Mouse (Mus musculus) embryonic facial prominence, embryonic 10.5 days (tissue): ENCODE measurements around the gene Mical3. TPM values are rescaled to one million over a fixed set of nuclear protein-coding genes. Genes with fewer than 3 reads are reported as not detected.

Experiments
- DNase-seq: peaks from one replicate; pipeline ENCODE4 v3.0.0-alpha.2; 2017; ENCODE audit warnings: low spot score
- H3K27ac ChIP-seq: fragments of 300-500 bp; sonication (generic); replicated peaks from 2 replicates; pipeline ENCODE4 v1.5.1; 2016; ENCODE audit warnings: mild to moderate bottlenecking
- H3K27me3 ChIP-seq: fragments of 300-500 bp; sonication (generic); replicated peaks from 2 replicates; pipeline ENCODE4 v1.6.1; 2016; ENCODE audit warnings: low read depth, mild to moderate bottlenecking; ENCODE audit not compliant: poor library complexity, severe bottlenecking
- H3K36me3 ChIP-seq: fragments of 300-500 bp; sonication (generic); replicated peaks from 2 replicates; pipeline ENCODE4 v1.6.1; 2016; ENCODE audit warnings: mild to moderate bottlenecking, moderate library complexity
- H3K4me1 ChIP-seq: fragments of 300-500 bp; sonication (generic); 2 replicates; pipeline ENCODE4 v1.6.1; 2016
- H3K4me3 ChIP-seq: fragments of 300-500 bp; sonication (generic); 2 replicates; pipeline ENCODE4 v1.5.1; 2016; ENCODE audit warnings: mild to moderate bottlenecking, moderate library complexity
- H3K9me3 ChIP-seq: fragments of 300-500 bp; sonication (generic); 2 replicates; pipeline ENCODE4 v1.6.1; 2016; ENCODE audit warnings: mild to moderate bottlenecking
- WGBS: fragments of 180-500 bp; shearing (Covaris S2); methylation state at CpG from one replicate; pipeline ENCODE4 v1.1.7; 2016; 5-methylcytosine and 5-hydroxymethylcytosine counted together
- polyA plus RNA-seq: library from polyadenylated mRNA; unstranded; fragments of >200 nt; fragmentation: Nextera tagmentation; extraction: Ambion mirVana; gene quantifications from 2 replicates; pipeline ENCODE4 v1.2.1, GENCODE M21; 2016

Gene Mical3
- polyA plus RNA-seq, 1 experiment from 2014 or later, result 10.4 TPM

- Histone ChIP-seq H3K27me3 (no peaks in the 10 kb centered on the region), H3K4me3 (no peak overlapping the region), H3K4me1 (peaks cover 9% of the 10 kb centered on the region), H3K27ac (no peak overlapping the region), H3K36me3 (no peaks in the 10 kb centered on the region), H3K9me3 (no peaks in the 10 kb centered on the region)
- 94% methylated on average over 13 of the region's 13 CpGs for WGBS
- no peak for DNase-seq
These were observed 78.7 kb downstream of the Mical3 start for GRCm38 (mm10) chr6:121051972-121052629.

- no peak overlapping the region for H3K4me3 ChIP-seq
- H3K4me1 ChIP-seq, result peaks cover 7% of the 10 kb centered on the region
- no peak overlapping the region for H3K27ac ChIP-seq
- DNase-seq, result no peak
- no peaks in the 10 kb centered on the region for H3K27me3 ChIP-seq
- H3K36me3 ChIP-seq, result no peaks in the 10 kb centered on the region
- H3K9me3 ChIP-seq, result no peaks in the 10 kb centered on the region
- 83% methylated on average over 8 of the region's 8 CpGs for WGBS
These were observed 79.4 kb downstream of the Mical3 start for GRCm38 (mm10) chr6:121051411-121051810.

DNA sequence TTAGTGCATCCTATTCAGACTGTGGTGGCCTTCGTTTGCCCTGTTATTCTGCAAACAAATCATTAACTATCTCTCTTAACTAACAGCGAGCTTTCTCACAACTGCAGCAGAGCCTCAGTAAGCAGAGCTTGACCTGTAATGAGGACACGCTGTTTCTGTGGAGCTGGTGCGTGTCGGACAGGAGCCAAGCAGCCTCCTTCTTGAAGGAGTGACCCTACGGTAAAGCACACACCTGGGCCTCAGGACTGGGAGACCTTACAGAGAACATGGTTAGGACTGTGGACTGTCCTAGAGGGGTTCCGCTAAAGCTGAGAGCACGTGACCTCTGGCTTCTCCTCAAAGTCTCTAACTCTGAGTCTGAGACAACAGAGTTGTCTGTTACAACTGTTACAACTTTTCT lies 82.1 kb downstream of the Mical3 start:
- Histone ChIP-seq H3K9me3 (no peaks in the 10 kb centered on the region), H3K4me3 (no peak overlapping the region), H3K27me3 (no peaks in the 10 kb centered on the region), H3K36me3 (no peaks in the 10 kb centered on the region), H3K27ac (no peak overlapping the region), H3K4me1 (peaks cover 21% of the 10 kb centered on the region)
- 89% methylated on average over 8 of the region's 8 CpGs for WGBS
- no peak for DNase-seq

- H3K36me3 ChIP-seq, result peaks cover 18% of the 10 kb centered on the region
- H3K4me1 ChIP-seq, result peaks cover 28% of the 10 kb centered on the region
- DNase-seq, result no peak
- H3K27ac ChIP-seq, result peak overlapping the region; percentile 63; the same call in 1 of the 2 replicates
- no peaks in the 10 kb centered on the region for H3K9me3 ChIP-seq
- WGBS, result 78% methylated on average over 20 of the region's 20 CpGs
- no peaks in the 10 kb centered on the region for H3K27me3 ChIP-seq
- no peak overlapping the region for H3K4me3 ChIP-seq
These were observed 85.3 kb downstream of the Mical3 start for GRCm38 (mm10) chr6:121045345-121046080.

DNA sequence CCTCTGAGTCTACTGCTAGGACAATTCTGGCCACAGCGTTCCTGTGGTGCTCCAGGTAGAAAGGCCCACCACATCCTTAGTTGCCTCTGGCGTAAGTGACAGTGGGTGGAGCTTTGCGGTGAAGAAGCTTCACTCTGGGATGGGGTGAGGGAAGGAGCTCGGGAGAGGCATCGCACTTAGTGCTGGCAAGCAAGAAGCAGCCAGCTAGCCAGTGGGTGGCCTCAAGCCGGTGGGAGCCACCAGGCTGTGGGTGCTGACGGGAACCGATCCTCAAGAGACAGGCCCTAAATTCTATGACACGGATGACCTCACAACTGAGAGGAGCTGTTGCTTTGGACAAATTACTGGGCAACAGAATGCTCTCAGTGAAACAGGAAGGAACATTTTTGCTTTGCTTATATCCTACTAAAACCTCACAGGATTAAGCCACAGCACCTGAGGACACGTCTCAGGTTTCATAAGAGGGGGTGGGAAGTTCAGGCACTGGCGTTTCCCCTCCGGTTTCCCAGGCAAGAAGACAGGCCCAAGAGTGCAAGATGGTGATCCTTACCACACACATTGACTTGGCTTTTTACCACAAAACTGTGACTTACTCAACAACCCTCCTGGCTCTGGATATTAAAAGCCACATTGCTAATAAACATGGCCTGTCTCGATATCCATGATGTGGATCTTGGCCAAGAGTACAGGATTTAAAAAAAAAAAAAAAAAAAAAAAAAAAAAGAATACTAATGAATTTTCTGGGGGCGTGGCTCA lies 87.2 kb downstream of the Mical3 start:
- H3K27me3 ChIP-seq, result no peaks in the 10 kb centered on the region
- peaks cover 36% of the 10 kb centered on the region for H3K36me3 ChIP-seq
- peak overlapping the region; percentile 66 for H3K27ac ChIP-seq
- H3K4me3 ChIP-seq, result no peak overlapping the region
- WGBS, result 60% methylated on average over 14 of the region's 14 CpGs
- peaks cover 28% of the 10 kb centered on the region for H3K4me1 ChIP-seq
- DNase-seq, result no peak
- H3K9me3 ChIP-seq, result no peaks in the 10 kb centered on the region

DNA sequence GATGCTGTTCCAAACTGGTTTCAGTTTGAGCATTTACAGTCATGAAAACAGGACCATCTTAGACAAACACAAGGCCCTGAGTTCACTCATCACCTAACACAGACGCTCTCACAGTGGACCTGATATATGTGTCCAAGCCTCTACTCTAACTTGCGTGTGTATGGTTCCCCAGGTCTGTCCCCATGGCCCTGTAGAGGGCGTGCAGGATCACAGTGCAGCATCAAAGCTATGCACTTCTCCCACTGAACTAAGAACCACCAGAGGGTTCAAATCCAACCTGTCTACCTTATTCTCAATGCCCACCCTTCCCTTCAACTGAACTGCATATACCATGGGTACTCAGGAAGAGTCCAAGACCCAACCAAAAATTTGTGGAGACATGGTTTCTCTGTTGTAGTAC lies 91.1 kb downstream of the Mical3 start:
- no peak for DNase-seq
- Histone ChIP-seq H3K4me1 (peaks cover 22% of the 10 kb centered on the region), H3K27ac (no peak overlapping the region), H3K4me3 (no peak overlapping the region), H3K9me3 (no peaks in the 10 kb centered on the region), H3K36me3 (peaks cover 72% of the 10 kb centered on the region), H3K27me3 (no peaks in the 10 kb centered on the region)
- 89% methylated on average over 3 of the region's 3 CpGs for WGBS

GRCm38 (mm10) chr6:121039286-121039685 lies 91.5 kb downstream of the Mical3 start:
- Histone ChIP-seq H3K4me1 (peaks cover 17% of the 10 kb centered on the region), H3K36me3 (peaks cover 77% of the 10 kb centered on the region), H3K4me3 (no peak overlapping the region), H3K27ac (no peak overlapping the region), H3K9me3 (no peaks in the 10 kb centered on the region), H3K27me3 (no peaks in the 10 kb centered on the region)
- no peak for DNase-seq
- 88% methylated on average over 9 of the region's 9 CpGs for whole genome bisulfite sequencing

DNA sequence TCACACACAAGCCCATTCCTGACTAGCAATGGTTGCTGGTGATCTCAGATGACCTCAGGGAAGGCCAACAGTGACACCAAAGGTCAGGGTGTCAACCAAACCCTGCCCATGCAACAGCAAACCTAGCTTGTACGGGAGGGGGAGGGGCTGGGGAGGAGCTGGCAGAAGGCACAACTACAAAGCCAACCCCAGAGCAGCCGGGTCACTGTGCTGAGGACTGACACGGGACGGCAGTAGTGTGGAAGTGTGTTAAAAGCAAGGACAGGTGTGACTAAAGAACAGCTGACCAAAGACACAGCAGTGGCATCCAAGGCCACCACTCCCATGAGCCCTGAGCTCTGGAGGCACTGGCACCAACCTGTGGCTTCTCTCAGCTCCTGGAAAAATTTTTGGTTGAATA lies 93.7 kb downstream of the Mical3 start:
- Histone ChIP-seq H3K4me1 (peaks cover 4% of the 10 kb centered on the region), H3K36me3 (peaks cover 96% of the 10 kb centered on the region), H3K4me3 (no peak overlapping the region), H3K9me3 (no peaks in the 10 kb centered on the region), H3K27ac (no peak overlapping the region), H3K27me3 (no peaks in the 10 kb centered on the region)
- 43% methylated on average over 4 of the region's 4 CpGs for WGBS
- DNase-seq, result no peak

- no peaks in the 10 kb centered on the region for H3K9me3 ChIP-seq
- peaks cover 4% of the 10 kb centered on the region for H3K4me1 ChIP-seq
- no peak overlapping the region for H3K4me3 ChIP-seq
- H3K36me3 ChIP-seq, result peaks cover 96% of the 10 kb centered on the region
- no peak overlapping the region for H3K27ac ChIP-seq
- 86% methylated on average over 3 of the region's 3 CpGs for WGBS
- DNase-seq, result no peak
- H3K27me3 ChIP-seq, result no peaks in the 10 kb centered on the region
These were observed 94.9 kb downstream of the Mical3 start for GRCm38 (mm10) chr6:121035929-121036328.

GRCm38 (mm10) chr6:121035268-121035667 lies 95.5 kb downstream of the Mical3 start:
- H3K36me3 ChIP-seq, result peaks cover 97% of the 10 kb centered on the region
- no peak overlapping the region for H3K4me3 ChIP-seq
- H3K27ac ChIP-seq, result peak overlapping the region; percentile 15; the same call in 1 of the 2 replicates

GRCm38 (mm10) chr6:121033250-121033649 lies 97.5 kb downstream of the Mical3 start:
- no peaks in the 10 kb centered on the region for H3K27me3 ChIP-seq
- no peak overlapping the region for H3K27ac ChIP-seq
- H3K36me3 ChIP-seq, result peaks cover 97% of the 10 kb centered on the region
- WGBS, result 93% methylated on average over 3 of the region's 3 CpGs
- DNase-seq, result no peak
- peaks cover 4% of the 10 kb centered on the region for H3K4me1 ChIP-seq
- no peaks in the 10 kb centered on the region for H3K9me3 ChIP-seq
- H3K4me3 ChIP-seq, result no peak overlapping the region

More at GRCm38 (mm10) chr6:121035268-121035667, 95.5 kb downstream of the Mical3 start:
- no peak for DNase-seq
- Histone ChIP-seq H3K27me3 (no peaks in the 10 kb centered on the region), H3K9me3 (no peaks in the 10 kb centered on the region), H3K4me1 (peaks cover 4% of the 10 kb centered on the region)
- 80% methylated on average over 12 of the region's 12 CpGs for WGBS

- 92% methylated on average over 7 of the region's 7 CpGs for WGBS
- no peak overlapping the region for H3K27ac ChIP-seq
- peaks cover under 1% of the 10 kb centered on the region for H3K4me1 ChIP-seq
- no peaks in the 10 kb centered on the region for H3K9me3 ChIP-seq
- H3K36me3 ChIP-seq, result peaks cover 87% of the 10 kb centered on the region
- no peaks in the 10 kb centered on the region for H3K27me3 ChIP-seq
- no peak for DNase-seq
- H3K4me3 ChIP-seq, result no peak overlapping the region
These were observed 99.4 kb downstream of the Mical3 start for GRCm38 (mm10) chr6:121031370-121031769.
